Mouse (Mus musculus): ENCODE results near the gene Rapgef2.

- no peak for TF ChIP-seq CTCF (IDR thresholded peaks at IDR 0.05; ENCODE audit: control insufficient read depth, insufficient read depth, low read length)
- no peak for TF ChIP-seq POLR2A (IDR thresholded peaks at IDR 0.05; ENCODE audit: borderline replicate concordance, control insufficient read depth, low read depth, low read length)
These were observed 13.1 kb upstream of the Rapgef2 start for GRCm38 (mm10) chr3:79299401-79299800.
